Mouse (Mus musculus): ENCODE data around the gene Ak5. TPM values are rescaled to one million over a fixed set of nuclear protein-coding genes. Genes with fewer than 3 reads are reported as not detected.

Ak5 gene
- polyA plus RNA-seq, 1 experiment from 2014 or later: 5.2 TPM

DNA sequence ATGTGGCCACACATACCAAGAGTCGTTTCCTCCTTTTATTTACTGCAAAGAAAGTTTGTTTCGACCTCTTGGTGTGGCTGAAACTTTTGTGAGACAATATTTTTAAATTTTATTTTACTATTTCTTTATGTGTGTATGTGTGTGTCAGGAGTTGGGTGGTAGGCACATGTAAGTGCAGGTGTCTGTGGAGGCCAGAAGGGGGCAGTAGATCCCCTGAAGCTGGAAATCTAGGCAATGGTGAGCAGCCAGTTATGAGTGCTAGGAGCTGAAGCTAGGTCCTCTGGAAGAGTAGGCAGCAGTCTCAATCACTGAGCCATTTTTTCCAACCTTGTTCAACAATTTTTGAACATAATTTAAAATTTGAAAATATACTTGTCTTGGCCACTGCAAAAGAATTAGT lies 9.6 kb downstream of the Ak5 start:
- no peak for DNase-seq (ENCODE audit: low read depth, low spot score)

DNA sequence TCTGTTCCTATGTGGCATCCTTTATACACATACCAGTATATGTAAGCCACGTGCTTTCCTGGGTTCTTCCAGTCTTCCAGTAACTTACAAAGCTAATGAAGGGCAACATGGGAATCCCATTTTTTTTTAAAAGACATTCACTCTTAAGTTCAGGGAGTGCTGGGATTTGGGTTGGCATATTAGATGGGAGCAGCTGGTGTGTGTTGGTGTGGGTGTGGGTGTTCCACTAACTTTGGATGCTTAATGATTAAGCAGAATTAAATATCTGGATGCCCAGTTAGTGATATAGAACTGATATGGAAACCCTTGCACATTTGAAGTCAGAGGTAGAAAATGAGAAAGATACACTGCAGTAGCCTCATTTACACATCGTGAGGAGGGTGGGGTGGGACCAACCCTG lies 16.2 kb downstream of the Ak5 start:
- no peaks in the 10 kb centered on the region for H3K27me3 ChIP-seq
- CTCF ChIA-PET: interaction anchor here (1.8 kb wide), 1 partner anchor 27 kb away, joined by 4 read pairs; no protein-coding TSS in a partner anchor
- POLR2A ChIA-PET: no interaction called here
- TF ChIP-seq CTCF (IDR thresholded peaks at IDR 0.05): no peak
- ATAC-seq (no peak), DNase-seq (ENCODE audit: low read depth, low spot score) (no peak)
- in situ Hi-C loops (cut with MboI; ENCODE audit: low pct_unique_long_range_greater_than_20kb): no loop called here

More for the DNA sequence above, 9.6 kb downstream of the Ak5 start:
- no peak for ATAC-seq
- CTCF ChIA-PET: interaction anchor here (0.7 to 1.4 kb wide), 4 partner anchors 18 to 184 kb away, joined by 3 read pairs; no protein-coding TSS in a partner anchor
- no peaks in the 10 kb centered on the region for H3K27me3 ChIP-seq
- in situ Hi-C loops (cut with MboI; ENCODE audit: low pct_unique_long_range_greater_than_20kb): no loop called here
- no peak for TF ChIP-seq CTCF (IDR thresholded peaks at IDR 0.05)
- POLR2A ChIA-PET: no interaction called here

DNA sequence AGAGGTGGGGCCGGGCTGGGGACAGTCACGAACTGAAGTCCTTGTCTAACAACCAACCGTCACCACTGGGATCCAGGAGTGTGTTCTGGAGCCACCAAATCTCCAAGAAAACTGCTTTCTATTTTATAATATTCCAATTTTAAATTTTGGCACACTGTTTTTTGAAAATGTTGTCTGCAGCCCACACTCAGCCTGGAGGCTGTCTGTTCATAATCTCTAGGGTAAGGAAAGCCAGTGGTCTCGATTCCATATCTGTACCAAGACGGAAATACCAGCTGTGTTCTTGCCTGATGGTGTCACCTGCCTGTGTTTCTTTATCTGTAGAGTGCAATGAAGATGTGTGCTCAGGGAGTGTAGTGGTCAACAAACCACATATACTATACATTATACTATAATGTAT lies 23.6 kb downstream of the Ak5 start:
- in situ Hi-C loops (cut with MboI; ENCODE audit: low pct_unique_long_range_greater_than_20kb): no loop called here
- no peak for TF ChIP-seq CTCF (IDR thresholded peaks at IDR 0.05)
- ChIA-PET POLR2A (no interaction called here), CTCF (no interaction called here)
- H3K27me3 ChIP-seq: no peaks in the 10 kb centered on the region
- DNase-seq (ENCODE audit: low read depth, low spot score) (no peak), ATAC-seq (no peak)

DNA sequence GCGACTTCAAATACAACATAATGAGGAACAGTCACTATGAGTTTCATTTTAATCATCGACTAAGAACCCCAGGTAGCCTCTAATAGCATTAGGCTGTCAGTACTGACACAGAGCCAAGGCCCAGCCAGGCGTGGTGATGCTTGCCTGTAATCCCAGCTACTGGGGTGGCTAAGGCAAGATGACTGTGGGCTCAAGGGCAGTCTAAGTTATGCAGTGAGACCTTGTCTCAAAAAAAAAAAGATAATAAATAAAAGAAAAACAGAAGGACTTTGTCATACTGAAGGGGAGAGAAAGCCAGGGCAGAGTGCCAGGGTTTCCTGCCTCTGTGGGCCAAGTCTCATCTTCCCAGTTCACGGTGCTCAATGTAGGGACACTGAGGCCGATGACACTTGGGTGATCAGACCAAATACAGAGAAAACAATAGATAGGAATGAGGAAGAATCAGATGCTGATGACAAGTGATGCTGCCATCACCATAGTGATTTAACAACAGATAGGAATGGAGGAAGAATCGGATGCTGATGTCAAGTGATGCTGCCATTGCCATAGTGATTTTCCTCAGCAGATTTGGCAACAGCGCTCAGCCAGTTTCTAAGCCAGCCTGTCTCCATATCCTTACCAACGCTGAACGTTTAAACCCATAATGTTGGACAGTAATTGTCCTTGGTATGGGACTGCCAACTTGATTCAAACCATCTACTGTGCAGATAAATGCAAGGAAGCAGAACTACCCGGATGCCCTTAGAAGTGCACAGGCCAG lies 42.9 kb downstream of the Ak5 start:
- H3K27me3 ChIP-seq: no peaks in the 10 kb centered on the region
- POLR2A ChIA-PET: interaction anchor here (0.9 kb wide), 1 partner anchor 43 kb away, joined by 3 read pairs; no protein-coding TSS in a partner anchor
- TF ChIP-seq CTCF (IDR thresholded peaks at IDR 0.05): no peak
- in situ Hi-C loops (cut with MboI; ENCODE audit: low pct_unique_long_range_greater_than_20kb): no loop called here
- peak; percentile 54 for DNase-seq (ENCODE audit: low read depth, low spot score)
- CTCF ChIA-PET: no interaction called here
- ATAC-seq: peak; percentile 74

DNA sequence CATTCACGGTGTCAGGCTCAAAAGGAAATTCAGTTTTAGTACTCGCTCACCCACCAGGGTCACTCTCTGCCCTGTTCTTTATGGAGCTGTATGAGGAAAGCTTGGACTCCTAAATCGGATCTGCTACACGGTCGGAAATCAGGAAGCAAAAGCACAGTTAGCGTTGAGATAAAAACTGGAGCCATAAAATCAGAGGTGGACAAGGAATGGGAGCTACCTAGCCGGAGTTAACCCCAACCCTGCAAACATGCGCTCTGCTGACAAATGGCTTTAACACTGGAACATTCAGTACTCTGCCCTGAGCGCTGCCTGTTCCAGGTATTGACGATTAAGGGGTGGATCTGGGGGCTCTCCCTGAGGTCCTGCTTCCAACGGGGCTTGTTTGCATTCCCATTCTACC lies 47.6 kb downstream of the Ak5 start:
- no peak for TF ChIP-seq CTCF (IDR thresholded peaks at IDR 0.05)
- POLR2A ChIA-PET: no interaction called here
- in situ Hi-C loops (cut with MboI; ENCODE audit: low pct_unique_long_range_greater_than_20kb): no loop called here
- no peaks in the 10 kb centered on the region for H3K27me3 ChIP-seq
- CTCF ChIA-PET: interaction anchor here (1.0 kb wide), 1 partner anchor 18 kb away, joined by 3 read pairs; no protein-coding TSS in a partner anchor
- DNase-seq (ENCODE audit: low read depth, low spot score) (no peak), ATAC-seq (no peak)

DNA sequence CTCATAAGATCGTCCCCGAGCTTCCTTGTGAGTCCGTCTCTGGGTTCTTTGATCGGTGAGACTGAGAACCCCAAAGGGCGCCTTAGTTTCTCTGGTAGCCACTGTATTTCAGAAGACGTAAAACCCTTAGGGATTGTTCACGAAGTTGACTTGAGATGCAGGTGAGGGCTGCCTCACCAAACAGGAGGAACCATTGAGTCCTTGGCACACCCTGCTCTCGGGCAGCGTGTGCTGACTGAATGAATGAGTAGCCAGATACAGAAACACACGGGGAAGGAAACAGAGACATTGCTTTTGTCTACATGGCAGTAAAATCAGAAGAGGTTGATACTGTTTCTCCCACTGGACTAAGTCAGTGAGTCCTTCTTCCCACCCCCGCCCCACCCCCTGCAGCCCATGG lies 48.1 kb downstream of the Ak5 start:
- no peak for DNase-seq (ENCODE audit: low read depth, low spot score)
- no peaks in the 10 kb centered on the region for H3K27me3 ChIP-seq
- ATAC-seq: no peak
- CTCF ChIA-PET: interaction anchor here (1.0 kb wide), 2 partner anchors 14 to 17 kb away, joined by 3 read pairs; no protein-coding TSS in a partner anchor
- TF ChIP-seq CTCF (IDR thresholded peaks at IDR 0.05): no peak
- POLR2A ChIA-PET: no interaction called here
- in situ Hi-C loops (cut with MboI; ENCODE audit: low pct_unique_long_range_greater_than_20kb): no loop called here

DNA sequence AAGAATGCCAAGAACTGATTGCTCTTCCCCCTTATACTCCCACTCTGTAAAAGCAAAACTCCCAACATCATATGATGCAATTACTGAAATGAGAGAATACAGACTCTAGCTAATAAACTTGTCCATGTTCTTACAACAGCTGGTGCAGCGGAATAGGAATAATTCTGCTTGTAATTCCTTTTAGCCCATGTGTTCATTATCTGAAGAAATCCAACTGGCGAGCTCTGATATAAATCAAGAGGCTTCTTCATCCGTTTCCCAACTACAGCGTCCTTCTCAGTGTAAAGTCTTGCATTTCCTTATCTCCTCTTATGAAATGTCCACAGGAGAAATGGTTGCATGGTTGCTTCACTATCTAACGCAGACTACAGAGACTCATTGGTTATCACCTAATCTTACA lies 59.1 kb downstream of the Ak5 start:
- CTCF ChIA-PET: interaction anchor here (1.0 to 1.7 kb wide), 3 partner anchors 18 to 135 kb away, joined by 3 to 8 read pairs (median 4); no protein-coding TSS in a partner anchor
- no peak for ATAC-seq
- DNase-seq (ENCODE audit: low read depth, low spot score): no peak
- POLR2A ChIA-PET: no interaction called here
- in situ Hi-C loops (cut with MboI; ENCODE audit: low pct_unique_long_range_greater_than_20kb): no loop called here
- H3K27me3 ChIP-seq: no peaks in the 10 kb centered on the region
- TF ChIP-seq CTCF (IDR thresholded peaks at IDR 0.05): no peak

DNA sequence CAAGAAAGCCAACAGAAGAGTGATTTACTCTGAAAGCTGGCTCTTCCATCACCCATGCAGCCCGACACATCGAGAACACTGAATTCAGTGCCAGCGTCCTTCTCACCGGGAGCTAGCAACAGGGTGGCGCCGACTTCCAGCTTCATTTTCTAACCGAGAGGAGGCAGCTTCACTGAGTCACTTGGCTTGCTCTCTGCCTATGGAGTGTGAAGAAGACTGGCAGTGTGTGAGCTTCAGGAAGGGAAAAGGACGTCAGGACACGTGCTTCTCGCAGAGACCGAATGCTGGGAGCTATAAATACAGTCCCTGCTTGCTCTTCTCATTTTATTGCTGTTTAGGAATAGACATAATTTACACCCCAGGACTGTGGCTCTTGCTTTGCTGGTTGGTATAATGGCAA lies 62.3 kb downstream of the Ak5 start:
- in situ Hi-C loops (cut with MboI; ENCODE audit: low pct_unique_long_range_greater_than_20kb): no loop called here
- no peaks in the 10 kb centered on the region for H3K27me3 ChIP-seq
- ATAC-seq: no peak
- no peak for TF ChIP-seq CTCF (IDR thresholded peaks at IDR 0.05)
- no peak for DNase-seq (ENCODE audit: low read depth, low spot score)
- POLR2A ChIA-PET: no interaction called here
- CTCF ChIA-PET: interaction anchor here (1.1 to 2.0 kb wide), 5 partner anchors 8 to 23 kb away, joined by 3 to 6 read pairs (median 5); no protein-coding TSS in a partner anchor

DNA sequence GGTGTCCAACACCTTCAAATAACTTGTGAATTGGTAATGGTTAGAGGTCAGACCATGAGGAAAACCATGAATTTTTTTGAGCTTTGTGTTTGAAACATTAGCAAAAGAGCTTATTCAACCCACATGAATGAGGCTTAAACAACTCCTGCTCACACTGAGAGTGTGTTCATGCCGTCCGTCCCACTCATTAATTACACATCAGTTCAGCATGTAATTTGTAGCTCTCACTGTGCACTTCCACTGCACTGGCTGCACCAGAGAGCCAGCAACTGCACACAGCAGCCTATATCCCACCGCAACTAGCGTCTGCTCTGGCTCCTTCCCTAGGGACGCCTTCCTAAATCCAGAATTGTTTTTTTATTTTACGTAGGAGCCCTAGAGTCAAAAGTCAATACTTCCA lies 68.5 kb downstream of the Ak5 start:
- POLR2A ChIA-PET: interaction anchor here (0.6 kb wide), 1 partner anchor 12 kb away, joined by 3 read pairs; no protein-coding TSS in a partner anchor

DNA sequence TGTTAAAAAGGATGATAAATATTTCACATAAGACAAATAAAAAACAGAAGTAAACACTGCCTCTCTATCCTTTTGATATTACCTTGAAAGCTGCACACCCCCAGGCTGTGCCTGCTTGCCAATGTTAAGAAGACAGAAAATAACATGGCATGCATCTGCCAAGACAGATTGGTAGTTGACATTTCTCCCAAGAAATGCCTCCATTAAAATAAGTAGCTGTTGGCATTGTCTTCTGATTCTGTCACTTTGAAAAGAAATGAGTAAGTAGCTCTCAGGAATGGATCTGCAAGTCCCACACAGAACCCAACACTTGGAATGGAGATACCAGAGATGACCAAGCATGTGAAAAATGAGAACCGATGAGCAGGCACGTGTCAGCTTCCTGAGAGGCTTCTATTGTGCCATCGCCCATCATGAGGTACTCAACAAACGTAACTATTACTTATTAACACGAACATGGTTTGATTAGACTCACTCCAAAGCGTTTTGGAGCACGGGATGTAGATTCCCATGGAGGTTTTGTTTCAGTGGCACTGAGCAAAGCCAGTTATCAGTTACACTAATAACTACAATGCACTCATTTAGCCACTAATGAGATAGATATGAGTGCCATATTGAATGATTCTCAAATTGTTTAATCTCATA lies 71.6 kb downstream of the Ak5 start:
- ChIA-PET POLR2A (interaction anchor here (1.5 kb wide), 1 partner anchor 15 kb away, joined by 3 read pairs; no protein-coding TSS in a partner anchor), CTCF (interaction anchor here (2.0 kb wide), 1 partner anchor 10 kb away, joined by 5 read pairs; no protein-coding TSS in a partner anchor)
- in situ Hi-C loops (cut with MboI; ENCODE audit: low pct_unique_long_range_greater_than_20kb): no loop called here
- ATAC-seq: no peak
- no peak for DNase-seq (ENCODE audit: low read depth, low spot score)
- TF ChIP-seq CTCF (IDR thresholded peaks at IDR 0.05): no peak
- H3K27me3 ChIP-seq: no peaks in the 10 kb centered on the region

More for the DNA sequence above, 68.5 kb downstream of the Ak5 start:
- ATAC-seq: no peak
- TF ChIP-seq CTCF (IDR thresholded peaks at IDR 0.05): no peak
- in situ Hi-C loops (cut with MboI; ENCODE audit: low pct_unique_long_range_greater_than_20kb): no loop called here
- DNase-seq (ENCODE audit: low read depth, low spot score): no peak
- CTCF ChIA-PET: interaction anchor here (1.2 to 2.1 kb wide), 2 partner anchors 13 to 23 kb away, joined by 3 to 7 read pairs; no protein-coding TSS in a partner anchor
- H3K27me3 ChIP-seq: no peaks in the 10 kb centered on the region
